Mouse (Mus musculus) heart, embryonic 13.5 days (tissue): Measurements from ENCODE around the gene Kazn. TPM values are rescaled to one million over a fixed set of nuclear protein-coding genes. Genes with fewer than 3 reads are reported as not detected.

ENCODE experiments used
- polyA plus RNA-seq: library from polyadenylated mRNA; unstranded; fragments of >200 nt; fragmentation: Nextera tagmentation; extraction: Ambion mirVana; gene quantifications from 2 replicates; pipeline ENCODE4 v1.2.1, GENCODE M21; 2015

The Kazn gene
- polyA plus RNA-seq, 1 experiment from 2014 or later, result 5.8 TPM

Other genes starting within 250 kb of the Kazn start
- 2.7 and 3.6 TPM in 2 replicates for gene Fhad1, start 224.3 kb downstream of the Kazn start, polyA plus RNA-seq
- gene Tmem51, start 155.1 kb downstream of the Kazn start, polyA plus RNA-seq, result 25.3 and 30.3 TPM in 2 replicates